Mouse (Mus musculus): ENCODE data around the gene H2-Eb2.

- TF ChIP-seq CTCF (IDR thresholded peaks at IDR 0.05; ENCODE audit: low read depth), result no peak
- no peak for TF ChIP-seq EP300 (IDR thresholded peaks at IDR 0.05; ENCODE audit: low read depth)
These were observed 20.0 kb upstream of the H2-Eb2 start, which contains the start of gene H2-Eb1 for GRCm38 (mm10) chr17:34305380-34306030.
